Mouse (Mus musculus): ENCODE results near the gene Atp1b1.

- TF ChIP-seq CTCF (IDR thresholded peaks at IDR 0.05; ENCODE audit: low read depth, low read length), result no peak
- no peak for TF ChIP-seq POLR2A (IDR thresholded peaks at IDR 0.05; ENCODE audit: borderline replicate concordance, low read depth, low read length)
Observed at GRCm38 (mm10) chr1:164467406-164467805, 9.3 kb upstream of the Atp1b1 start.
